Mouse (Mus musculus): ENCODE results near the gene Slc4a4. TPM values are rescaled to one million over a fixed set of nuclear protein-coding genes. Genes with fewer than 3 reads are reported as not detected.

Gene Slc4a4
- polyA plus RNA-seq, 1 experiment from 2014 or later = 1.9 TPM

- WGBS = 91% methylated on average over 4 of the region's 4 CpGs
- H3K4me3 ChIP-seq (replicated peaks) = no peak overlapping the region
- H3K4me1 ChIP-seq (replicated peaks) = no peaks in the 10 kb centered on the region
- H3K9ac ChIP-seq (replicated peaks) = no peak overlapping the region
- no peaks in the 10 kb centered on the region for H3K9me3 ChIP-seq
- H3K27me3 ChIP-seq = no peaks in the 10 kb centered on the region
- no peak overlapping the region for H3K4me2 ChIP-seq (replicated peaks)
- H3K27ac ChIP-seq = no peak overlapping the region
- ATAC-seq = no peak
- no peaks in the 10 kb centered on the region for H3K36me3 ChIP-seq
These were observed 141.0 kb downstream of the Slc4a4 start for GRCm38 (mm10) chr5:89027518-89028085.

- 89% methylated on average over 8 of the region's 8 CpGs for WGBS
- no peak for ATAC-seq
- Histone ChIP-seq H3K36me3 (no peaks in the 10 kb centered on the region), H3K27me3 (no peaks in the 10 kb centered on the region), H3K27ac (no peak overlapping the region), H3K9me3 (no peaks in the 10 kb centered on the region), H3K9ac (replicated peaks) (no peak overlapping the region), H3K4me3 (replicated peaks) (no peak overlapping the region), H3K4me2 (replicated peaks) (no peak overlapping the region), H3K4me1 (replicated peaks) (0 out of 2 replicates have a peak, but pooled peaks cover 8% of the 10 kb centered on the region)
These were observed 146.0 kb downstream of the Slc4a4 start for GRCm38 (mm10) chr5:89032647-89033046.

GRCm38 (mm10) chr5:89033256-89033655 lies 146.6 kb downstream of the Slc4a4 start:
- H3K4me3 ChIP-seq (replicated peaks) = no peak overlapping the region
- no peaks in the 10 kb centered on the region for H3K9me3 ChIP-seq
- no peak overlapping the region for H3K27ac ChIP-seq
- no peaks in the 10 kb centered on the region for H3K36me3 ChIP-seq
- no peak overlapping the region for H3K4me2 ChIP-seq (replicated peaks)
- no peak overlapping the region for H3K9ac ChIP-seq (replicated peaks)
- no peaks in the 10 kb centered on the region for H3K27me3 ChIP-seq
- ATAC-seq = no peak
- 86% methylated on average over 4 of the region's 4 CpGs for WGBS
- 0 out of 2 replicates have a peak, but pooled peaks cover 8% of the 10 kb centered on the region for H3K4me1 ChIP-seq (replicated peaks)

GRCm38 (mm10) chr5:89036147-89036546 lies 149.5 kb downstream of the Slc4a4 start:
- no peaks in the 10 kb centered on the region for H3K9me3 ChIP-seq
- H3K4me2 ChIP-seq (replicated peaks) = no peak overlapping the region
- no peak overlapping the region for H3K9ac ChIP-seq (replicated peaks)
- WGBS = 46% methylated on average over 5 of the region's 5 CpGs
- no peaks in the 10 kb centered on the region for H3K36me3 ChIP-seq
- no peak overlapping the region for H3K27ac ChIP-seq
- no peaks in the 10 kb centered on the region for H3K27me3 ChIP-seq
- no peak overlapping the region for H3K4me3 ChIP-seq (replicated peaks)
- H3K4me1 ChIP-seq (replicated peaks) = 0 out of 2 replicates have a peak, but pooled peaks cover 8% of the 10 kb centered on the region
- ATAC-seq = peak; percentile 81

GRCm38 (mm10) chr5:89040814-89041213 lies 154.2 kb downstream of the Slc4a4 start:
- no peaks in the 10 kb centered on the region for H3K27me3 ChIP-seq
- no peak for ATAC-seq
- H3K4me1 ChIP-seq (replicated peaks) = 0 out of 2 replicates have a peak, but pooled peaks cover 8% of the 10 kb centered on the region
- H3K4me3 ChIP-seq (replicated peaks) = no peak overlapping the region
- WGBS = 78% methylated on average over 3 of the region's 3 CpGs
- no peak overlapping the region for H3K27ac ChIP-seq
- H3K4me2 ChIP-seq (replicated peaks) = no peak overlapping the region
- no peak overlapping the region for H3K9ac ChIP-seq (replicated peaks)
- no peaks in the 10 kb centered on the region for H3K36me3 ChIP-seq
- H3K9me3 ChIP-seq = no peaks in the 10 kb centered on the region

GRCm38 (mm10) chr5:89043846-89044245 lies 157.2 kb downstream of the Slc4a4 start:
- Histone ChIP-seq H3K4me2 (replicated peaks) (no peak overlapping the region), H3K4me3 (replicated peaks) (no peak overlapping the region), H3K27ac (no peak overlapping the region), H3K4me1 (replicated peaks) (no peaks in the 10 kb centered on the region), H3K27me3 (no peaks in the 10 kb centered on the region), H3K9ac (replicated peaks) (no peak overlapping the region), H3K9me3 (no peaks in the 10 kb centered on the region), H3K36me3 (no peaks in the 10 kb centered on the region)
- no peak for ATAC-seq
- WGBS = 74% methylated on average over 5 of the region's 5 CpGs

GRCm38 (mm10) chr5:89044801-89045200 lies 158.2 kb downstream of the Slc4a4 start:
- H3K9ac ChIP-seq (replicated peaks) = no peak overlapping the region
- no peaks in the 10 kb centered on the region for H3K4me1 ChIP-seq (replicated peaks)
- H3K4me3 ChIP-seq (replicated peaks) = no peak overlapping the region
- no peaks in the 10 kb centered on the region for H3K36me3 ChIP-seq
- no peak for ATAC-seq
- H3K9me3 ChIP-seq = no peaks in the 10 kb centered on the region
- no peak overlapping the region for H3K4me2 ChIP-seq (replicated peaks)
- H3K27ac ChIP-seq = no peak overlapping the region
- 94% methylated on average over 5 of the region's 5 CpGs for WGBS
- H3K27me3 ChIP-seq = no peaks in the 10 kb centered on the region

- Histone ChIP-seq H3K4me3 (replicated peaks) (no peak overlapping the region), H3K4me1 (replicated peaks) (no peaks in the 10 kb centered on the region), H3K9me3 (no peaks in the 10 kb centered on the region), H3K9ac (replicated peaks) (no peak overlapping the region), H3K4me2 (replicated peaks) (no peak overlapping the region), H3K27ac (no peak overlapping the region), H3K27me3 (no peaks in the 10 kb centered on the region), H3K36me3 (no peaks in the 10 kb centered on the region)
- WGBS = 84% methylated on average over 5 of the region's 5 CpGs
- ATAC-seq = no peak
These were observed 165.0 kb downstream of the Slc4a4 start for GRCm38 (mm10) chr5:89051577-89051976.

- ATAC-seq = no peak
- WGBS = 91% methylated on average over 5 of the region's 5 CpGs
- Histone ChIP-seq H3K4me2 (replicated peaks) (no peak overlapping the region), H3K27me3 (no peaks in the 10 kb centered on the region), H3K36me3 (no peaks in the 10 kb centered on the region), H3K9me3 (no peaks in the 10 kb centered on the region), H3K4me3 (replicated peaks) (no peak overlapping the region), H3K9ac (replicated peaks) (no peak overlapping the region), H3K4me1 (replicated peaks) (no peaks in the 10 kb centered on the region), H3K27ac (no peak overlapping the region)
These were observed 165.6 kb downstream of the Slc4a4 start for GRCm38 (mm10) chr5:89052230-89052629.

- no peak for ATAC-seq
- Histone ChIP-seq H3K27ac (no peak overlapping the region), H3K36me3 (no peaks in the 10 kb centered on the region), H3K9ac (replicated peaks) (no peak overlapping the region), H3K4me3 (replicated peaks) (no peak overlapping the region), H3K9me3 (no peaks in the 10 kb centered on the region), H3K27me3 (no peaks in the 10 kb centered on the region), H3K4me1 (replicated peaks) (no peaks in the 10 kb centered on the region), H3K4me2 (replicated peaks) (no peak overlapping the region)
- WGBS = 88% methylated on average over 3 of the region's 3 CpGs
These were observed 169.0 kb downstream of the Slc4a4 start for GRCm38 (mm10) chr5:89055656-89056055.

- H3K4me2 ChIP-seq (replicated peaks) = no peak overlapping the region
- no peak overlapping the region for H3K4me3 ChIP-seq (replicated peaks)
- no peaks in the 10 kb centered on the region for H3K4me1 ChIP-seq (replicated peaks)
- 94% methylated on average over 2 of the region's 2 CpGs for WGBS
- ATAC-seq = no peak
- H3K9me3 ChIP-seq = no peaks in the 10 kb centered on the region
- H3K27ac ChIP-seq = no peak overlapping the region
- no peaks in the 10 kb centered on the region for H3K36me3 ChIP-seq
- no peaks in the 10 kb centered on the region for H3K27me3 ChIP-seq
- no peak overlapping the region for H3K9ac ChIP-seq (replicated peaks)
These were observed 169.8 kb downstream of the Slc4a4 start for GRCm38 (mm10) chr5:89056370-89056769.

- Histone ChIP-seq H3K4me3 (replicated peaks) (no peak overlapping the region), H3K9ac (replicated peaks) (no peak overlapping the region), H3K36me3 (no peaks in the 10 kb centered on the region), H3K4me1 (replicated peaks) (no peaks in the 10 kb centered on the region), H3K9me3 (no peaks in the 10 kb centered on the region), H3K27me3 (no peaks in the 10 kb centered on the region), H3K27ac (no peak overlapping the region), H3K4me2 (replicated peaks) (no peak overlapping the region)
- ATAC-seq = no peak
- WGBS = 85% methylated on average over 9 of the region's 9 CpGs
These were observed 174.5 kb downstream of the Slc4a4 start for GRCm38 (mm10) chr5:89061097-89061496.

GRCm38 (mm10) chr5:89062286-89062685 lies 175.7 kb downstream of the Slc4a4 start:
- H3K9ac ChIP-seq (replicated peaks) = no peak overlapping the region
- no peak overlapping the region for H3K4me2 ChIP-seq (replicated peaks)
- H3K4me3 ChIP-seq (replicated peaks) = no peak overlapping the region
- no peaks in the 10 kb centered on the region for H3K27me3 ChIP-seq
- whole genome bisulfite sequencing = 91% methylated on average over 5 of the region's 5 CpGs
- no peaks in the 10 kb centered on the region for H3K4me1 ChIP-seq (replicated peaks)
- H3K36me3 ChIP-seq = no peaks in the 10 kb centered on the region
- ATAC-seq = no peak
- H3K27ac ChIP-seq = no peak overlapping the region
- H3K9me3 ChIP-seq = no peaks in the 10 kb centered on the region

Data from midbrain, embryonic 13.5 days (tissue).